Mouse (Mus musculus) cerebellum, adult 11-12 months (tissue): ENCODE measurements at regions not wholly inside any gene's neighbourhood (a gene's known extent, or its start where the extent isn't known, plus 50 kb on each side); places are given as distances from the start of the nearest gene placed in this dataset.

Experiments
- DNase-seq: peaks from one replicate; pipeline ENCODE4 v3.0.0; 2022

GRCm38 (mm10) chr2:116942321-116942791 is 63.9 kb downstream of the Tmco5 start:
- DNase-seq = no peak

DNA sequence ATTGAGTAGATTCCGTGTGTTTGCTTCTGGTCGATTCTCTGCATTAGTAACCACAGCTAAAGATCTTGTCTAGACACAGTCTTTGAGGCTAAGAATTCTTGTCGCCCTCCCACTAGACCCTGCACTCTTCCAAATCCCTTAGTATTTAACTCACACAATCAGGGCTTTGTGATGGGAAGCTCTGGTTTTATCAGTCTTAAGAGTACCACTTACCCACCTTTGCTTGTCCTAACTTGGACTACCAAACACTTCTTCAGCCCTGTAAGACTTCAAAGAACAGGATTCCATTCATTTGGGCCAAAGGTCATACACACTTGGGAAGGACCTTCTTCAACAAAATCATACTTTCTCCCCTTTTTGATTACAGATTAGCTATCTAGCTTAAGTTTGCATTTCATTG is 70.0 kb downstream of the Tmco5 start:
- no peak for DNase-seq

GRCm38 (mm10) chr2:116949741-116950140 is 71.2 kb downstream of the Tmco5 start:
- DNase-seq = no peak

DNA sequence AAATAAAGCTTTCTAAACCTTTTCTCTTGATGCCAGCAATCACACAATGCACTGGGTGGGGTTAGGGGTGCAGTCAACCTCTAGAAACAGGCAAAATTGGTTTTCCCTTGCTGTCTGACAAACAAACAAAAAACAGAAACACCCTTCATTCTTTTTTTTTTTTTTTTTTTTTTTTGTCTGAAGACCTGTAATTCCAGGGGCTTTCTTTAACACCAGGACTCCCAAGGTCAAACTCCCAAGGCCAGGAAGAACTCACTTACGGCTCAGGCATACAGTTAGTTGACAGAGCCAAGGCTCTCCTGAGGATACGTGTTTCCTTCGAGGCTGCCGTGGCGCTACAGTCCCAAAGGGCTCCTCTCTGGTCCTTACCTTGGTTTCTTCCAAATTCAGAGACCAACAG is 71.7 kb downstream of the Tmco5 start:
- DNase-seq = no peak

- no peak for DNase-seq
Observed at GRCm38 (mm10) chr2:116951481-116951880, 73.0 kb downstream of the Tmco5 start.

- DNase-seq = no peak
Observed at GRCm38 (mm10) chr2:116954280-116954679, 75.8 kb downstream of the Tmco5 start.

DNA sequence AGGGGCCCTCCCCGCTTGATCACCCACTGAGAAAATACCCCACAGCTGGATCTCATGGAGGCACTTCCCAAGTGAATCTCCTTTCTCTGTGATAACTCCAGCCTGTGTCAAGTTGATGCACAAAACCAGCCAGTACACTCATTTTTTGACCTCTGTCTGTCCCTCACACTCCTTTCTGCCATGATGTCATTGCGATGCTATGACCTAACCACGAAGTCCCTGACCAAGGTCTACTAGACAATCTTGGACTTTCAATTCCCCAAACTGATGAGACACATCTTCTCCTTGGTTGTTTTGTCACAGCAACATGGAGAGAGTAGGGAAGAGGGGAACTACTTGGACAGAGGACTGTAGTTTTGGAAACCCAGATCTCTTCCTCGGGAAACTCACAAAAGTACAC is 76.4 kb downstream of the Tmco5 start:
- no peak for DNase-seq

GRCm38 (mm10) chr2:116963116-116963873 is 84.8 kb downstream of the Tmco5 start:
- no peak for DNase-seq

GRCm38 (mm10) chr2:116966266-116966665 is 87.8 kb downstream of the Tmco5 start:
- no peak for DNase-seq

DNA sequence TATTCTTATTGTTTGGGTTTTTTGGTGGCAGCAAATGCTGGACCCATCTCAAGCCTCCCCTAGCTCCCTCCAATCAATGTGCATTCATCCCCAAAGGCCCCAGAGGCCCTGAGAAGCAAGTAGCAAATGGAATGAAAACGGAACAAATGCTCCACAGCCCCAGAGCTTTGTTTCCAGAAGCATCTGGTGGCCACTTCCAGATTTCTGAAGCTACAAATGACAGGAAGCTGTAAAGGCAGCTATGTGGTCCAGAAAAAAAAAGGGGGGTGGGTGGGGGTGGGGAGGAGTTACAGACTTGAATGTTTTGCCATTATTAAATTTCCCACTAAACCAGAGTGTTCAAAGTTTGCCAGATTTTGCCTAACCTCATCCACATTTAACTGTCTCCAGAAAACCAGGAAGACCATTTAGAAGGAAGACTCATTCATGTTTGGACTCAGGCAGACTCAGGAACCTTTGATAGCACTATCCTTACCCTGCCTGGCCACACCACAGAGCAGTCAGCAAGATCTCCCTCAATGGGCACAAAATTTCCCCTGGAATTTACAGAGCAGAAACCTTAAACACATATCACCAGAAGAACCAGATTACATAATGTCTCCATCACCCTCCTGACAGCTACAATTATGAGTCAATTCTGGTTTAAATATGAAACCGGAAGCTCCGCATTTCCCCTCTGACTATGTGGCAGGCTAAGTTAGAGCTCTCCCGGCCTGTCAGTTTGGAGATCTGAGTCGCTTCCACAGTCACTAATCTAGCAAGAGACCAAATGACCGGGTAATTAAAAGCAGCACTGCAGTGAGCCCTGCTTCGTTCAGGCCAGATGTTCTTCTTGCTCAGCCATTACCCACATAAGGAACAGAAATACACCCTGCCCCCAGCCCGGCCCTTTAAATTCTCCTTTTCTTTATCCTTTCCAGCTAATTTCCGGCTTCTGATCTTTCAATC is 93.4 kb downstream of the Tmco5 start:
- no peak for DNase-seq

DNA sequence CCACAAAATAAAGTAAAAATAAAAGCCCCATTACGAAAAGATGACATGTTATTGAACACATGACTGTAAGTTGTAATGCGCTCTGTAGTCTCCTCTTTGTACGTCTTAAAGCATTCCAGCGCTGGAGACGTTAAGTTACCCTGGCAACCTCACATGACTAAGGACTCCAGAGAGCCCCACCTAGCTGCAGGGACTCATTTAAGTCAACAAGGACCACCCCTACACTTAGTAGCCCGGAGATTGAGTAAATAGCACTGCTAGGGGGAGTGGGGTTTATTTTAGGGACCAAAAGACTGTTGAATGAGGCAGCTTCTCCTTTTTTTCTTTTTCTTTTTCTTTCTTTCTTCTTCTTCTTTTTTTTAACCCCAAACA is 94.1 kb downstream of the Tmco5 start:
- DNase-seq = no peak

- DNase-seq = no peak
Observed at GRCm38 (mm10) chr2:116973441-116973840, 95.0 kb downstream of the Tmco5 start.

DNA sequence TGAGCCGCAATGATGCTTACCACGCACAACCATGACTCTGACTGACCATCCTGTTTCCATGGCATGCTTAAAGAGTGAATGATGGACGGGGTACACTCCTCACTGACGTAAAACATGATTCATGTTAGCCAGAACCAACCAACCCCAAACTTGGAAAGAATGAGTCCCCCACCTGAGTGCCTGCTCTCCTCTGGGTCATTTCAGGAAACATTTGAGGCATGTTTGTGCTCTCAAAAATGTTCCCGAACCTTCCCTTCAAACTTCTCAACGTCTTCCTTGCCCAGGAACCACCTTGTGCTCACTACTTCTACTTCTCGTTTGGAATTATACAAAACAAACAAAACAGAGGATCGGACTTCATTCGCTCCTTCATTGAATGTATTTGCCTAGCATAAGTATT is 95.7 kb downstream of the Tmco5 start:
- no peak for DNase-seq

GRCm38 (mm10) chr2:116974569-116975060 is 96.1 kb downstream of the Tmco5 start:
- DNase-seq = no peak

DNA sequence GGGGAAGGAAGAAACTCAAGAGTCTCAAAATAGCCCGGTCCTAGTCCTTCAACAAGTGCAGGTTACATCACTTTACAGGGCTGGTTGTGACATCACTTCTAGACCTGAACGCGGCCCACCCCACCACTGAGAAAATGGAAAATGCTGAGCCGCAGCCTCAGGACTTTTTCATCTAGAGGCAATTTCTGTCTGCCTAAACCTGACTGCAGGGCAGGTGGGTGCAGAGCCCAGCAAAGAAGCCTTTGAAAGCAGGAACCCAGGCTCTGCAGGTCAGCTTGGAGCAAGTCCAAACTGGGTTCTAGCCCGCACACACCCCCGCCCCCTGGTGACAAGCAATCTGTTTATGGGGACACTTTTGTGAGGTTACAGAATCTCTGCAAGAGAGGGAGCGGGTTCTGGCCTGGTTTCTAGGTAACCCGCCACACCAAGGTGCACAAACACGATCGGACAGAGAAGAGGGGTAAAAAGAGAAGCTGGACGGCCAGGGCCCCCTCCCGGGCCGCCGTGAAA is 96.7 kb downstream of the Tmco5 start:
- DNase-seq = peak; percentile 91

DNA sequence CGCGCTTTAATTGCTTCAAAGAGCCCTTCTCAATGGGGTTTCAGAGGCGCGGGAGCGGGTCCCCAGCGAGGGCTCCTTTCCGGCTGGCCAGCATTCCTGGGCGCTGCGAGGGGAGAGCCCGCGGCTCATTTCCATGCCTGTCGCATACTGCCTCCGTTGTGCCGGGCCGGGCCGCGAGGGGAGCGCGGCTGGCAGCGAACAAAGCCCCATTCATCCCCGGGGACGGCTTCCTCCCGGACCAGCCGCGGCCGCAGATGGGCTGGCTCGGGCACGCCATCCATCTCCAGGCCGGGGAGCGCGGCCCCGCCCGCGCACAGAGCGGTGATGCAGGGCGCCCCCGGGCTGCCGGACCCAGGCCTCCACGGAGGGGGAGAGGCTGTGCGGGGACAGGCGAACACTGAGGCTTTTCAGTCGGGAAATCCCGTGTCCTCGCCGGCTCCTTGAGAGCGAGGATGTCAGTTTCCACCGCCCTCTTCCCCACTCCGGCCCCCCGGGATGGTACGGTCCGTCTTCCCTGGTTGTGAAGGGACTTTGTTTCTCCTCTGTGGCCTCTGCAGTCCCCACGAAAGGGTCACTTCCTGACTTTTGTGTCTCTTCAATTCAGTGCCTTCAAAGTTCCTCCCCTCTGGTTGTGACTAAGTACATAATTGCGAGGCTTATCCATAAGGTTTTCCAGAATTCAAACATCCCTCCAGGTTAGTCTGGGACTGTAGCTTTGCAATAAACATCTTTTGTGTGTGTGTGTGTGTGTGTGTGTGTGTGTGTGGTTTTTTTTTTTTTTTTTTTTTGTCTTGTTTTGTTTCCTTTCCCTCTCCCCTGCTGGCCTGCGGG is 97.3 kb downstream of the Tmco5 start:
- DNase-seq = peak; percentile 89

- DNase-seq = peak; percentile 20
Observed at GRCm38 (mm10) chr2:116976432-116976750, 97.9 kb downstream of the Tmco5 start.

GRCm38 (mm10) chr2:116976951-116977503 is 98.5 kb downstream of the Tmco5 start:
- DNase-seq = no peak

DNA sequence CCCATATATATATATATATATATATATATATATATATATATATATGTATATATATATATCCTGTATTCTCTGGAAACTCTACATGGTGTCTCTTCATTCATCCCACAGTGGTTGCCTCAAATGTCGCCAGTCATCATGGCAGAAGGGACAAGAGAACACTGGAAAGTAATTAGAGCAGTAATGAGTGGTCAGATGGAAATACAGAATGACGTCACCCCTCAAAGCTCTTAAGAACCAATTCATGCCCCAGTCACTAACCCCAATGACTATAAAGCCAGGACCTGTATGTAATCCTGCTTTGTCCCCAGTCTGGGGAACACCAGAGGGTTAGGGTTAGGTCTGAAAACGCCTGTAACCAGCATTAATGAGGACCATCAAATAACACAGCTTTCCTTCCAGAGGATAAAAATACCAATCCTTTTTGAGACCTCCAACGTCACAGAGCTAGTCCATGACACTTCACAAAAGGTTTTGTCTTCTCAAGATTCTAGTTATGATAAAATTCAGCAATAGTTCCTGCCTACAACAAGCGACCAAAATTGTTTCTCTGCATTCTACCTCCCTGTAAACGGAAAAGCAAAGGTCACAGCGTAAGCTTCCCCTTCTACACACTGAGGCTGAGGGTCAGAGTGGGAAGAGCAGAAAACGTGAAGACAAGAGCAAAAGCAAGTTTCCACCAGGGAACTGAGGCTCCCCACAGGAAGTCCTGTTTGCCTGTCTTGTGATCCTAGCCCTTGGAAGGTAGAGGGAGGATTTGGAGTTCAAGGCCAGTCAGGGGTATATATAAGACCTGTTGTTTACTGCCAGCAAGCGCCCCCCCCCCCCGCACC is 99.5 kb downstream of the Tmco5 start:
- no peak for DNase-seq

GRCm38 (mm10) chr2:116978809-116979208 is 100.3 kb downstream of the Tmco5 start:
- DNase-seq = no peak
